Mouse (Mus musculus) MEL (cell line): ENCODE results near the gene Tnfsf13b. TPM values are rescaled to one million over a fixed set of nuclear protein-coding genes. Genes with fewer than 3 reads are reported as not detected.

Experiments used
- DNase-seq: peaks from one replicate; pipeline ENCODE4 v3.0.0; 2011; ENCODE audit warnings: low read depth, low spot score
- H3K27ac ChIP-seq: 2 replicates; pipeline ENCODE4 v1.5.1; 2012; ENCODE audit warnings: low read depth, mild to moderate bottlenecking, control low read depth, low read length, moderate library complexity; ENCODE audit not compliant: control insufficient read depth
- H3K27me3 ChIP-seq, 2 experiments: fragments of 150-350 bp in 1 of 2; sonication (generic) in 1 of 2; 2 replicates each; pipeline ENCODE4 v1.6.1; 2012; ENCODE audit warnings: low read length in 2 of 2, mild to moderate bottlenecking in 2 of 2, improper control_type of control experiment in 1 of 2, moderate library complexity in 1 of 2; ENCODE audit not compliant: insufficient read depth in 2 of 2, control insufficient read depth in 1 of 2
- H3K36me3 ChIP-seq, 2 experiments: 2 replicates each; pipeline ENCODE4 v1.6.1; 2012 to 2014; ENCODE audit warnings: low read length in 2 of 2, improper control_type of control experiment in 1 of 2, inconsistent platforms in 1 of 2, mild to moderate bottlenecking in 1 of 2; ENCODE audit not compliant: insufficient read depth in 2 of 2, control insufficient read depth in 1 of 2
- H3K4me1 ChIP-seq, 2 experiments: fragments of 150-350 bp in 1 of 2; sonication (generic) in 1 of 2; 2 replicates each; pipeline ENCODE4 v1.6.1; 2012; ENCODE audit warnings: low read length in 2 of 2, improper control_type of control experiment in 1 of 2, mild to moderate bottlenecking in 1 of 2; ENCODE audit not compliant: insufficient read depth in 2 of 2, control insufficient read depth in 1 of 2
- H3K4me3 ChIP-seq, 2 experiments: fragments of 150-350 bp in 1 of 2; sonication (generic) in 1 of 2; 2 replicates each; pipeline ENCODE4 v1.5.1; 2012; ENCODE audit warnings: low read depth in 2 of 2, low read length in 2 of 2, mild to moderate bottlenecking in 2 of 2, moderate library complexity in 2 of 2, control low read depth in 1 of 2, improper control_type of control experiment in 1 of 2; ENCODE audit not compliant: control insufficient read depth in 1 of 2, insufficient read depth in 1 of 2
- H3K79me2 ChIP-seq: 2 replicates; pipeline ENCODE4 v1.6.1; 2012; ENCODE audit warnings: mild to moderate bottlenecking, low read length, moderate library complexity; ENCODE audit not compliant: control insufficient read depth, poor library complexity, insufficient read depth
- H3K9ac ChIP-seq: 2 replicates; pipeline ENCODE4 v1.6.1; 2012; ENCODE audit warnings: low read depth, mild to moderate bottlenecking, control low read depth, low read length, moderate library complexity; ENCODE audit not compliant: control insufficient read depth, poor library complexity, severe bottlenecking
- H3K9me3 ChIP-seq: fragments of 150-350 bp; sonication (generic); replicated peaks from 2 replicates; pipeline ENCODE4 v1.6.1; 2012; ENCODE audit warnings: mild to moderate bottlenecking, low read length, improper control_type of control experiment, moderate library complexity; ENCODE audit not compliant: insufficient read depth
- BHLHE40 ChIP-seq: IDR thresholded peaks from 2 replicates; pipeline ENCODE4 v1.6.1; 2012; ENCODE audit warnings: low read depth, mild to moderate bottlenecking, inconsistent platforms, low read length, improper control_type of control experiment, borderline replicate concordance
- CHD2 ChIP-seq: IDR thresholded peaks from 2 replicates; pipeline ENCODE4 v1.6.1; 2011; ENCODE audit warnings: low read length, improper control_type of control experiment
- E2F4 ChIP-seq: IDR thresholded peaks from 2 replicates; pipeline ENCODE4 v1.6.1; 2011; ENCODE audit warnings: low read depth, low read length, improper control_type of control experiment, borderline replicate concordance
- ELF1 ChIP-seq: IDR thresholded peaks from 2 replicates; pipeline ENCODE4 v1.6.1; 2014; ENCODE audit warnings: low read depth, mild to moderate bottlenecking, inconsistent platforms, low read length, improper control_type of control experiment, moderate library complexity
- EP300 ChIP-seq, 2 experiments: IDR thresholded peaks; 2 replicates each; pipeline ENCODE4 v1.6.1; 2011; ENCODE audit warnings: improper control_type of control experiment in 2 of 2, low read length in 2 of 2, low read depth in 1 of 2, mild to moderate bottlenecking in 1 of 2
- HCFC1 ChIP-seq: IDR thresholded peaks from 2 replicates; pipeline ENCODE4 v1.6.1; 2012; ENCODE audit warnings: low read depth, mild to moderate bottlenecking, inconsistent platforms, low read length, improper control_type of control experiment, moderate library complexity
- JUND ChIP-seq: IDR thresholded peaks from 2 replicates; pipeline ENCODE4 v1.6.1; 2011; ENCODE audit warnings: low read depth, mild to moderate bottlenecking, improper control_type of control experiment, low read length
- KAT2A ChIP-seq: conservative IDR thresholded peaks from 2 replicates; pipeline ENCODE4 v1.6.1; 2012; ENCODE audit warnings: low read depth, low read length, improper control_type of control experiment, inconsistent platforms
- MAFK ChIP-seq: IDR thresholded peaks from 2 replicates; pipeline ENCODE4 v1.6.1; 2011; ENCODE audit warnings: low read depth, mild to moderate bottlenecking, low read length, improper control_type of control experiment, borderline replicate concordance
- MAZ ChIP-seq: IDR thresholded peaks from 2 replicates; pipeline ENCODE4 v1.6.1; 2012; ENCODE audit warnings: low read depth, mild to moderate bottlenecking, inconsistent platforms, low read length, improper control_type of control experiment
- MEF2A ChIP-seq: IDR thresholded peaks from 2 replicates; pipeline ENCODE4 v1.6.1; 2014; ENCODE audit warnings: low read depth, mild to moderate bottlenecking, inconsistent platforms, low read length, improper control_type of control experiment; ENCODE audit not compliant: poor library complexity, insufficient replicate concordance, severe bottlenecking; ENCODE audit errors: extremely low read depth
- MYC ChIP-seq: IDR thresholded peaks from 2 replicates; pipeline ENCODE4 v1.6.1; 2011; ENCODE audit warnings: low read depth, mild to moderate bottlenecking, low read length, improper control_type of control experiment, moderate library complexity
- NRF1 ChIP-seq: IDR thresholded peaks from 2 replicates; pipeline ENCODE4 v1.6.1; 2014; ENCODE audit warnings: low read depth, mild to moderate bottlenecking, inconsistent platforms, low read length, improper control_type of control experiment, moderate library complexity; ENCODE audit not compliant: poor library complexity, insufficient read depth, severe bottlenecking
- POLR2A ChIP-seq, 2 experiments: IDR thresholded peaks; 2 replicates each; pipeline ENCODE4 v1.6.1; 2011 to 2012; ENCODE audit warnings: low read length in 2 of 2, mild to moderate bottlenecking in 2 of 2, control low read depth in 1 of 2, improper control_type of control experiment in 1 of 2, low read depth in 1 of 2, moderate library complexity in 1 of 2; ENCODE audit not compliant: control insufficient read depth in 1 of 2, insufficient read depth in 1 of 2, poor library complexity in 1 of 2
- POLR2AphosphoS2 ChIP-seq: IDR thresholded peaks from 2 replicates; pipeline ENCODE4 v1.6.1; 2011; ENCODE audit warnings: low read length, improper control_type of control experiment
- POLR2AphosphoS5 ChIP-seq: IDR thresholded peaks from 2 replicates; pipeline ENCODE4 v1.6.1; 2012; ENCODE audit warnings: low read depth, borderline replicate concordance, mild to moderate bottlenecking, inconsistent platforms, low read length, moderate library complexity, mixed read lengths
- TAL1 ChIP-seq: IDR thresholded peaks from 2 replicates; pipeline ENCODE4 v1.6.1; 2012; ENCODE audit warnings: mild to moderate bottlenecking, inconsistent platforms, low read length, moderate library complexity, mixed read lengths
- TCF12 ChIP-seq: IDR thresholded peaks from 2 replicates; pipeline ENCODE4 v1.6.1; 2014; ENCODE audit warnings: low read depth, mild to moderate bottlenecking, inconsistent platforms, low read length, improper control_type of control experiment, moderate library complexity
- USF1 ChIP-seq: IDR thresholded peaks from 2 replicates; pipeline ENCODE4 v1.6.1; 2014; ENCODE audit warnings: low read depth, mild to moderate bottlenecking, inconsistent platforms, low read length, improper control_type of control experiment, moderate library complexity
- ZC3H11A ChIP-seq: IDR thresholded peaks from 2 replicates; pipeline ENCODE4 v1.6.1; 2012; ENCODE audit warnings: low read depth, mild to moderate bottlenecking, inconsistent platforms, low read length, improper control_type of control experiment
- ZKSCAN1 ChIP-seq: IDR thresholded peaks from 2 replicates; pipeline ENCODE4 v1.6.1; 2012; ENCODE audit warnings: low read depth, mild to moderate bottlenecking, inconsistent platforms, low read length, improper control_type of control experiment, moderate library complexity
- ZMIZ1 ChIP-seq: IDR thresholded peaks from 2 replicates; pipeline ENCODE4 v1.6.1; 2012; ENCODE audit warnings: low read depth, mild to moderate bottlenecking, inconsistent platforms, low read length, improper control_type of control experiment, moderate library complexity
- polyA plus RNA-seq, 2 experiments: library from polyadenylated mRNA; stranded (reverse) in 1 of 2; unstranded in 1 of 2; fragments of >175 nt in 1 of 2; fragments of >200 nt in 1 of 2; gene quantifications; 2 replicates each; pipeline versions ENCODE4 v1.2.1 to v1.2.4; 2012; ENCODE audit warnings: low replicate concordance in 2 of 2, low read depth in 1 of 2; ENCODE audit not compliant: insufficient read length in 2 of 2, insufficient read depth in 1 of 2, missing spikeins in 1 of 2
- total RNA-seq: library from RNA; depleted of rRNA; stranded (reverse); fragments of 300-350 nt; gene quantifications from 2 replicates; pipeline ENCODE4 v1.2.3, GENCODE M21; 2012

Gene Tnfsf13b
- total and polyA plus RNA-seq, 3 experiments: 0.14 TPM; not detected in 2

GRCm38 (mm10) chr8:9971866-9972265 is 34.4 kb upstream of the Tnfsf13b start:
- H3K79me2 ChIP-seq: peaks cover 5% of the 10 kb centered on the region; the same call in 1 of the 2 replicates
- H3K36me3 ChIP-seq: peaks cover 0 to 6% of the 10 kb centered on the region in 2 experiments; a peak in 2 of 4 replicates
- H3K27me3 ChIP-seq: no peaks in the 10 kb centered on the region
- H3K9me3 ChIP-seq: no peaks in the 10 kb centered on the region
- H3K9ac ChIP-seq: no peak overlapping the region
- DNase-seq: no peak
- H3K4me1 ChIP-seq: peaks cover 0 to 3% of the 10 kb centered on the region in 2 experiments; a peak in 2 of 4 replicates
- no peak overlapping the region for H3K4me3 ChIP-seq
- no peak overlapping the region for H3K27ac ChIP-seq
- no peak for TF ChIP-seq TAL1
- no peak for TF ChIP-seq MAZ
- TF ChIP-seq E2F4: no peak
- no peak for TF ChIP-seq POLR2A (IDR thresholded peaks at IDR 0.05; ENCODE audit: control insufficient read depth in 1 of 2, insufficient read depth in 1 of 2, low read depth in 1 of 2, low read length in 2 of 2, poor library complexity in 1 of 2)
- TF ChIP-seq ELF1: no peak
- no peak for TF ChIP-seq POLR2AphosphoS2
- no peak for TF ChIP-seq POLR2AphosphoS5

GRCm38 (mm10) chr8:9975276-9975675 is 31.0 kb upstream of the Tnfsf13b start:
- peak overlapping the region; percentile 84 for H3K9ac ChIP-seq
- H3K27me3 ChIP-seq: no peaks in the 10 kb centered on the region
- TF ChIP-seq MEF2A (no peak), CHD2 (no peak), TCF12 (no peak), ZC3H11A (no peak), EP300 (IDR thresholded peaks at IDR 0.05; ENCODE audit: low read depth in 1 of 2, low read length in 2 of 2) (no peak), TAL1 (no peak), JUND (no peak), ZMIZ1 (no peak), KAT2A (no peak), BHLHE40 (no peak), POLR2AphosphoS5 (no peak), USF1 (no peak), HCFC1 (no peak), NRF1 (no peak), MAFK (no peak), MYC (no peak), ZKSCAN1 (no peak)
- peaks cover 0 to 18% of the 10 kb centered on the region in 2 experiments; a peak in 3 of 4 replicates for H3K4me1 ChIP-seq
- peak overlapping the region; percentile 29 to 77; a peak in 3 of 4 replicates for H3K4me3 ChIP-seq
- H3K79me2 ChIP-seq: peaks cover 28% of the 10 kb centered on the region
- no peaks in the 10 kb centered on the region for H3K9me3 ChIP-seq
- H3K27ac ChIP-seq: no peak overlapping the region
- H3K36me3 ChIP-seq: peaks cover 0 to 23% of the 10 kb centered on the region in 2 experiments; a peak in 2 of 4 replicates
- peak; percentile 17 for DNase-seq
